Mouse (Mus musculus) common myeloid progenitor, adult 5-6 weeks (primary cell): Measurements from ENCODE around the gene Neil1. TPM values are rescaled to one million over a fixed set of nuclear protein-coding genes. Genes with fewer than 3 reads are reported as not detected.

Experiments used
- ATAC-seq: replicated peaks from 2 replicates; pipeline ENCODE4 v1.8.0; 2016; ENCODE audit warnings: low read depth, mild to moderate bottlenecking, moderate TSS enrichment, inconsistent platforms; ENCODE audit not compliant: poor library complexity, severe bottlenecking
- total RNA-seq: library from RNA; stranded (forward); fragments of 200-1000, 187-1606 nt; gene quantifications from 2 replicates; pipeline ENCODE4 v1.2.3, GENCODE M21; 2017

Gene Neil1
- 1.2 and 2.6 TPM in 2 replicates for total RNA-seq

GRCm38 (mm10) chr9:57148144-57148878 is at the start of gene Neil1:
TSS of gene Neil1 (minus strand) at chr9:57148305.
- ATAC-seq: peak; percentile 93

- no peak for ATAC-seq
These were observed 49.3 kb upstream of the Neil1 start for GRCm38 (mm10) chr9:57197414-57197813.

GRCm38 (mm10) chr9:57196708-57197107 is 48.6 kb upstream of the Neil1 start:
- ATAC-seq: no peak

- ATAC-seq: no peak
These were observed 20.3 kb upstream of the Neil1 start for GRCm38 (mm10) chr9:57168411-57168810.

GRCm38 (mm10) chr9:57166173-57166572 is 18.1 kb upstream of the Neil1 start:
- no peak for ATAC-seq

- no peak for ATAC-seq
These were observed 15.0 kb upstream of the Neil1 start for GRCm38 (mm10) chr9:57163137-57163536.

- peak; percentile 65 for ATAC-seq
These were observed 14.4 kb upstream of the Neil1 start for GRCm38 (mm10) chr9:57162496-57162895.

GRCm38 (mm10) chr9:57158506-57158905 is 10.4 kb upstream of the Neil1 start:
- ATAC-seq: no peak

GRCm38 (mm10) chr9:57158013-57158470 is 9.9 kb upstream of the Neil1 start, which contains the start of gene Commd4:
TSS of gene Commd4 (minus strand) at chr9:57158331.
- peak; percentile 89 for ATAC-seq

- no peak for ATAC-seq
These were observed 9.4 kb upstream of the Neil1 start for GRCm38 (mm10) chr9:57157499-57157898.

GRCm38 (mm10) chr9:57156823-57157222 is 8.7 kb upstream of the Neil1 start:
- ATAC-seq: no peak

GRCm38 (mm10) chr9:57156383-57156782 is 8.3 kb upstream of the Neil1 start:
- no peak for ATAC-seq

GRCm38 (mm10) chr9:57152331-57152730 is 4.2 kb upstream of the Neil1 start:
- ATAC-seq: no peak

GRCm38 (mm10) chr9:57150192-57150591 is 2.1 kb upstream of the Neil1 start:
- no peak for ATAC-seq

GRCm38 (mm10) chr9:57149021-57149420 is 916 bp upstream of the Neil1 start:
- ATAC-seq: no peak

GRCm38 (mm10) chr9:57147205-57148143 is 631 bp downstream of the Neil1 start:
- no peak for ATAC-seq

- ATAC-seq: no peak
These were observed 1.5 kb downstream of the Neil1 start for GRCm38 (mm10) chr9:57146451-57147066.

- no peak for ATAC-seq
These were observed 3.3 kb downstream of the Neil1 start for GRCm38 (mm10) chr9:57144830-57145229.

GRCm38 (mm10) chr9:57143212-57143611 is 4.9 kb downstream of the Neil1 start:
- ATAC-seq: no peak
